Mouse (Mus musculus): ENCODE results near the gene Acta1. TPM values are rescaled to one million over a fixed set of nuclear protein-coding genes. Genes with fewer than 3 reads are reported as not detected.

Acta1 gene
- polyA plus RNA-seq, 1 experiment: 1,444 TPM

- no peak for DNase-seq (ENCODE audit: low spot score)
Observed at GRCm38 (mm10) chr8:123883094-123883493, 11.5 kb downstream of the Acta1 start.

DNA sequence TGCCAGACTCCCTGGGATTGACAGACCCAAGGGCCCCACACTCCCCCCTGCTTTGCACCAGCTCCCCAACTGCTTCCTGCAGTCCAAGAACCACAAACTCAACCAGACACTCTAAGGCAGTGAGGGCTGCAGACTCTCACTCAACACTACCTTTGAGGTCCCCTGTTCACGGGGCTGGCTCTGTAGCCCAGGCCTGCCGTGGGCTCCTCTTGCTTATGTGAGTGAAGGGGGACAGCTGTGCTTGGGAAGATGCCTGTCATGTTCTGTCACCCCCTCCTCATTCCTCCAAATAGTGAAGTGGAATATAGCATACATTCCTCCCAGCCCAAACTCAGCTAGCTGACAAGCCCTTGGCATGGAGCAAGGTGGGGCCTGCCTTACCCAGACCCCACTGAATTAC, 12.1 kb downstream of the Acta1 start:
- no peak for DNase-seq (ENCODE audit: low spot score)

- DNase-seq (ENCODE audit: low spot score): no peak
Observed at GRCm38 (mm10) chr8:123880821-123881350, 13.7 kb downstream of the Acta1 start.

DNA sequence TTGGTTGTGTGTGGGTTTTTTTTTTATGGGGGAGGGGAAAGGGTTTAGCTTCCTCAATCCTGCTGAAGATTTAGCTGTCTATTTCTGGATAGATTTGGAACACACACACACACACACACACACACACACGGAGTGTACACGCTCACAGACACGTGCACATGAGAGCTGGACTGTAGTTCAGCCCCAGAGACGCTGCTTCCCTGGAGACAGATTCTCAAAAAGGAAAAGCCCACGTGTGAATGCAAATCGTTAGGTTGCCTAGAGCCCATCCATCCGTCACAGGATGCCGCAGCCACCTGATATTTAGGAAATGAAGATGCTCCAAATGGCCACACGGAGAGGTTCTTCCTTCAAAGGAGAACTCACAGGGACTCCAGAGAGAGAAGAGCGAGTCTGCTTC, 14.3 kb downstream of the Acta1 start:
- no peak for DNase-seq (ENCODE audit: low spot score)

- no peak for DNase-seq (ENCODE audit: low spot score)
Observed at GRCm38 (mm10) chr8:123877865-123878264, 16.7 kb downstream of the Acta1 start.

GRCm38 (mm10) chr8:123874324-123874723, 20.2 kb downstream of the Acta1 start:
- DNase-seq (ENCODE audit: low spot score): no peak

DNA sequence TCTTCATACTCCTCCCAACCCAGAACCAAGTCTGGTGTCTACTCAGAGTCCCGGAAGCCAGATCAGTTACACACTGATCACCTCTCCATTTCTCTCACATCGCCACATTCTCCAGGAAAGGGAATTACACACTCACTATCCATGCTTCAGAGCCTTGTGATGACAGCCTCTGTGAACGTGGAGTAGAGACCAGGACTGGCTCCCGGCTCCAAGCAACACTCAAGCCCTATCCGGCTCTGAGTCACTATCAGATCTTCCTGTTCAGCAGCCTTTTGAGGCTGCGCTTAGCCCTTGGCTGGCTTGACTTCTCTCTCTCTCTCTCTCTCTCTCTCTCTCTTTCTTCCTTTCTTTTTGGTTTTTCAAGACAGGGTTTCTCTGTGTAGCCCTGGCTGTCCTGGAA, 21.2 kb downstream of the Acta1 start:
- no peak for DNase-seq (ENCODE audit: low spot score)

- DNase-seq (ENCODE audit: low spot score): no peak
Observed at GRCm38 (mm10) chr8:123872048-123872447, 22.5 kb downstream of the Acta1 start.

DNA sequence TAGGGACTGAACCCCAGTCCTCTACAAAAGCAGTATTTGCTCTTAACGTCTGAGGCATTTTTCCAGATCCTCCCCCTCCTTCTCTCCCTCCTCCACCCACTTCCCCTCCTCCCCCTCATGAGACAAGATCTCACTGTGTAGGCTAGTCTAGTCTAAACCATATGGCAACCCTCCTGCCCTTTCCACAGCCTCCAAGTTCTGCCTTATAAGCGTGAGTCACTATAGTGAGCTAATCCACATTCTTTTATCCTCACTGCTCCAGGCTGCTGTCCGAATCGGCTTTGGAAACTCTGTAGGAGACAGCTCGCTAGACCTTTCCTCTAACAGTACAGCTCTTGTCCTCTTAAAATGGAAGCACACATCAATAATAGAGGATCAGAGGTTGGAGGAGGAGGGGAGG, 27.6 kb downstream of the Acta1 start:
- DNase-seq (ENCODE audit: low spot score): no peak

DNA sequence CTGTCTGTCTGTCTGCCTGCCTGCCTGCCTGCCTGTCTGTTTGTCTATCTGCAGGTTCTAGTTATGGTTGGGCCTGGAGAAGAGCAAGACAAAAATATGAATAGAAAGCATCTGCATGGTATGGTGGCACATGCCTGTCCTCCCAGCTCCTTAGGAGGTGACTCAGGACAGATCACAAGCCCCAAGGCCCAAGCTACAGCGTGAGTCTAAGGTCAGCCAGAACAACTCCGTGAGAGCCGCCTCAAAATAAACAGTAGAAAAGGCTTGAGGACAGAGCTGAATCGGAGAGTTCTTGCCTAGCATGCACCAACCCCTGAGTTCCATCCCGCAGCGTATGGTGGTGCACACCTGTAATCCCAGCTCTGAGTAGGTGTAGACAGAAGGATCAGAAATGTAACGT, 28.8 kb downstream of the Acta1 start:
- no peak for DNase-seq (ENCODE audit: low spot score)

- no peak for DNase-seq (ENCODE audit: low spot score)
Observed at GRCm38 (mm10) chr8:123860386-123860785, 34.2 kb downstream of the Acta1 start.

GRCm38 (mm10) chr8:123859648-123860259, 34.8 kb downstream of the Acta1 start, which contains the start of gene Ccsap:
Ccsap (minus strand) TSS chr8:123860209.
- peak; percentile 41 for DNase-seq (ENCODE audit: low spot score)

- DNase-seq (ENCODE audit: low spot score): peak; percentile 78
Observed at GRCm38 (mm10) chr8:123858941-123859647, 35.5 kb downstream of the Acta1 start.

- DNase-seq (ENCODE audit: low spot score): no peak
Observed at GRCm38 (mm10) chr8:123858574-123858940, 36.0 kb downstream of the Acta1 start.

DNA sequence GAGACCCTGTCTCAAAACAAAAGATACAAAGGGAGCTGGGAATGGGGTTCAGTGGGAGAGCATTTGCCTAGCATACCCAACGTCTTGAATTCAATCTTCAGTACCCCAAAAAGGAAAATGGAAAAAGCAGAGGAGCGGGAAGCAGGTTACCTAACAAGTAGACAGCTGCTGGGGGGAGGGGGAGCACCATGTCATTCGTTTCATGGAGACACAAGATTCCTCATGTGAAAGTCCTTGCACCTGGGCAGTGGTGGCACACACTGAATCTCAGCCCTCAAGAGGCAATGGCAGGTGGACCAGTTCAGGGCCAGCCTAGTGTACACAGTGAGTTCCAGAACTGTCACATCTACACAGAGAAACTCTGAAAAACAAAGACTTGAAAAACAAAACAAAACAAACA, 37.2 kb downstream of the Acta1 start:
- DNase-seq (ENCODE audit: low spot score): no peak

DNA sequence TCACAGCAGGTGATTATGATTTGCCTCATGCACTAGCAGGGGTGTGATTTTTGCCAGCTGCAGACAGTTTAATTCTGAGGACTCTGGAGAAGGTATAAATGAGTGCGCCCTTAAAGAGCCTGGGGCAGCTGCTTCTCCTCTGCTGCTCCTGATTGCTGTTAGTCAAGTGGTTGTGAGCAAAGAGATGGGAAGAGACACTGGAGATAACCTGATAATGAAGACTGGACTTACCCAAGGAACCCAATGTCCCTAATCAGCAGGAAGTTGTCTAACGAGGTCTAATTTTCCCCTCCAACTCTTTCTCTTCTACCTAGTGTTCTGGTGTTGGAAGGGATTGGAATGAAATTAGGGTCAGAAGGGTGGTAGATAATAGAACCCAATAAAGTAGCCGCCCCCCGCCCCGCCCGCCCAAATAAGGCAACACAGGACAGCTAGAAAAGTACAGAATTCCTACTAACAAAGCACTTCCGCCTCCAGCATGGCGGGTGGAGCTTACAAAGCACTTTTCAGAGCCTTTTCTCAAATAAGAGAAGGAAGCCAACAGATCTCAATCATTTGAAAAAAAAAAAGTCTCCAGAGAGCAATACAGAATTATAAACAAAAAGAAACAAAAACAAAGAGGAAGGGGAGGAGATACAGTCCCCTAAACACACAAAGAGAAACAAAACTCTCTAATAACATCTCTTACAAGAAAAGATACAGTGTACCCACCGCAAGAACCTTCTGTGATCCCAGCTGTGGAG, 39.6 kb downstream of the Acta1 start:
- DNase-seq (ENCODE audit: low spot score): no peak

- no peak for DNase-seq (ENCODE audit: low spot score)
Observed at GRCm38 (mm10) chr8:123854252-123854651, 40.3 kb downstream of the Acta1 start.

GRCm38 (mm10) chr8:123851590-123851989, 43.0 kb downstream of the Acta1 start:
- DNase-seq (ENCODE audit: low spot score): no peak

DNA sequence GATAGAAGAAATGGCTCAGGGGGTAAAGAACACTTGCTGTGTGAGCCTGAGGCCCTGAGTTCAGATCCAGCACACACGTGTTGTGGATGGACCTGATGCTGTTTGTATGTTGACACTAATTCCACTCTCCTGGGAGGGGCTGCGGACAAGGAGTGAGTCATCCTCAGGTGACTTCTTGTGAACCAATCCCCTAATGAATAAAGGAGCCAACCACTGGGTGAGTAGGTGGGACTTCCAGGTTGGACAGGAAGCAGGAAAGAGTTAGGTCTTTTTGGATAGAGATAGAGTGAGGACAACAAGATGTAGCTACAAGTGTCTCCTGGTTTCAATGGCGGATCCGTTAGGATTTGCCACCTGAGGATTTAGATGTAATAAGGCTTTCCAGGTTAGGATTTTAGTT, 45.2 kb downstream of the Acta1 start:
- DNase-seq (ENCODE audit: low spot score): no peak

GRCm38 (mm10) chr8:123847546-123847945, 47.0 kb downstream of the Acta1 start:
- DNase-seq (ENCODE audit: low spot score): no peak

- DNase-seq (ENCODE audit: low spot score): no peak
Observed at GRCm38 (mm10) chr8:123846509-123846908, 48.0 kb downstream of the Acta1 start.

- DNase-seq (ENCODE audit: low spot score): no peak
Observed at GRCm38 (mm10) chr8:123845991-123846390, 48.6 kb downstream of the Acta1 start.

- no peak for DNase-seq (ENCODE audit: low spot score)
Observed at GRCm38 (mm10) chr8:123845114-123845513, 49.4 kb downstream of the Acta1 start.

Measured in urinary bladder, adult 2 months (tissue).